Mouse (Mus musculus) cerebellum, adult 9-10 months (tissue): Measurements from ENCODE around the gene Trpd52l3.
A peak's percentile ranks its signal among the peaks of the same experiment; 100 is the strongest.

ENCODE experiments used
- DNase-seq: peaks from one replicate; pipeline ENCODE4 v3.0.0; 2022

Trpd52l3 gene

GRCm38 (mm10) chr19:30030636-30031467 lies 27.3 kb downstream of the Trpd52l3 start:
- peak; percentile 22 for DNase-seq

- DNase-seq = peak; percentile 33
These were observed 27.9 kb downstream of the Trpd52l3 start for GRCm38 (mm10) chr19:30031468-30031931.

- DNase-seq = no peak
These were observed 28.6 kb downstream of the Trpd52l3 start for GRCm38 (mm10) chr19:30032206-30032605.

- no peak for DNase-seq
These were observed 31.8 kb downstream of the Trpd52l3 start for GRCm38 (mm10) chr19:30035361-30035760.

- DNase-seq = no peak
These were observed 40.1 kb downstream of the Trpd52l3 start for GRCm38 (mm10) chr19:30043691-30044090.

- DNase-seq = no peak
These were observed 41.0 kb downstream of the Trpd52l3 start for GRCm38 (mm10) chr19:30044630-30045029.

- DNase-seq = no peak
These were observed 42.3 kb downstream of the Trpd52l3 start for GRCm38 (mm10) chr19:30045857-30046256.

GRCm38 (mm10) chr19:30050584-30050983 lies 47.0 kb downstream of the Trpd52l3 start:
- no peak for DNase-seq

GRCm38 (mm10) chr19:30051479-30051878 lies 47.9 kb downstream of the Trpd52l3 start:
- DNase-seq = no peak

- DNase-seq = no peak
These were observed 50.6 kb downstream of the Trpd52l3 start for GRCm38 (mm10) chr19:30054218-30054617.
